Mouse (Mus musculus) ES-Bruce4 (cell line): Measurements from ENCODE around the gene Atg16l1. TPM values are rescaled to one million over a fixed set of nuclear protein-coding genes. Genes with fewer than 3 reads are reported as not detected.

ENCODE experiments used
- H3K27ac ChIP-seq: 2 replicates; pipeline ENCODE4 v1.5.1; 2012; ENCODE audit warnings: low read length, inconsistent platforms; ENCODE audit not compliant: insufficient read depth
- H3K27me3 ChIP-seq: 2 replicates; pipeline ENCODE4 v1.6.1; 2012; ENCODE audit warnings: mild to moderate bottlenecking, low read length, inconsistent platforms; ENCODE audit not compliant: control insufficient read depth, poor library complexity, insufficient read depth, severe bottlenecking
- H3K36me3 ChIP-seq: 2 replicates; pipeline ENCODE4 v1.6.1; 2012; ENCODE audit warnings: inconsistent platforms, mild to moderate bottlenecking, low read length, moderate library complexity; ENCODE audit not compliant: control insufficient read depth, poor library complexity, insufficient read depth, severe bottlenecking
- H3K4me1 ChIP-seq: one replicate; pipeline ENCODE4 v1.8.1; 2011; ENCODE audit warnings: low read length; ENCODE audit not compliant: control insufficient read depth, insufficient read depth
- H3K4me3 ChIP-seq: 2 replicates; pipeline ENCODE4 v1.5.1; 2011; ENCODE audit warnings: low read depth, mild to moderate bottlenecking, low read length
- H3K9ac ChIP-seq: 2 replicates; pipeline ENCODE4 v1.6.1; 2012; ENCODE audit warnings: low read depth, mild to moderate bottlenecking, inconsistent platforms; ENCODE audit not compliant: poor library complexity, severe bottlenecking
- H3K9me3 ChIP-seq: replicated peaks from 2 replicates; pipeline ENCODE4 v1.6.1; 2012; ENCODE audit warnings: mild to moderate bottlenecking, low read length, inconsistent platforms; ENCODE audit not compliant: control insufficient read depth, poor library complexity, insufficient read depth, severe bottlenecking
- CTCF ChIP-seq: IDR thresholded peaks from one replicate; pipeline ENCODE4 v1.8.1; 2011; ENCODE audit warnings: low read depth, low read length
- EP300 ChIP-seq: IDR thresholded peaks from 2 replicates; pipeline ENCODE4 v1.6.1; 2011; ENCODE audit warnings: low read depth, low read length; ENCODE audit not compliant: insufficient read depth
- POLR2A ChIP-seq: IDR thresholded peaks from one replicate; pipeline ENCODE4 v1.8.1; 2011; ENCODE audit warnings: low read length; ENCODE audit not compliant: insufficient read depth
- polyA plus RNA-seq: library from polyadenylated mRNA; stranded (reverse); fragments of >200 nt; gene quantifications from 2 replicates; pipeline ENCODE4 v1.2.4, GENCODE M21; 2011; ENCODE audit warnings: low read depth; ENCODE audit not compliant: missing spikeins, insufficient read depth, insufficient read length

The Atg16l1 gene
- polyA plus RNA-seq, 1 experiment: 42.3 TPM

DNA sequence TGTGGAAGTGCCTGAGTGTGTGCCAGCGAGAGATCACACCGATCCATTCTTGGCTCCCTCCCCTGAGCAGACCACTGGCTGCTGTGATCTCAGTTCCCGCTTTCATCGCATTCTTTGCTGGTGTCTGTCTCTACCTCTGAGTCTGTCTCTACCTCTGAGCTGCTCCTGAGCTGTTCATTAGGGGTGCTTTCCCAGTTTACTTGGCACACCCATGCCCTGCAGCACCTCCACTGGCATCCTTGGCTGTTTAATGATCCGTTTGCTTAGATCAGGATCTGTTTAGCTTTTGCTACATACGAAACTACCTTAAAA, 37.4 kb downstream of the Atg16l1 start:
- Histone ChIP-seq H3K9me3 (no peaks in the 10 kb centered on the region), H3K4me3 (no peak overlapping the region), H3K9ac (no peak overlapping the region), H3K27me3 (no peaks in the 10 kb centered on the region), H3K27ac (no peak overlapping the region), H3K4me1 (no peaks in the 10 kb centered on the region), H3K36me3 (peaks cover 5% of the 10 kb centered on the region)
- TF ChIP-seq POLR2A (no peak), CTCF (no peak), EP300 (no peak)

DNA sequence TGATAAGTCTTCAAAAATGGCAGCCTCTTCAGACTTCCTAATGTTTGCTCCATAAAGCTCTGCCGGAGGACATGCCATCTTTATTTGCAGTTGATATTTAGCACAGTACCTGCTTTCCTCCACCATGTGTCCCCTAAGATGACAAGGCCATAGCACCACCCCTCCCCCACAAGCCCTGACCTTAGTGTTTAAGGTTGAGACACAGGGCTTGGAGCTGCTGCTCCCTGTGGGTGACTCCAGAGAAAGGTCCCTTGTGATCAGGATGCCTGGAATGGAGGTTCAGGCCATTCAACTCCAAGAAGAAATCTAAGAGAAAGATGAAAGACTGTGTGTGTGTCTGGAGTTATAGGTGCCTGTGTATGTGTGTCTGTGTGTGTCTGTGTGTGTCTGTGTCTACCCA, 42.0 kb downstream of the Atg16l1 start:
- Histone ChIP-seq H3K27me3 (no peaks in the 10 kb centered on the region), H3K27ac (no peak overlapping the region), H3K9ac (no peak overlapping the region), H3K4me1 (no peaks in the 10 kb centered on the region), H3K9me3 (no peaks in the 10 kb centered on the region), H3K4me3 (no peak overlapping the region), H3K36me3 (no peaks in the 10 kb centered on the region)
- TF ChIP-seq EP300 (no peak), CTCF (no peak)

DNA sequence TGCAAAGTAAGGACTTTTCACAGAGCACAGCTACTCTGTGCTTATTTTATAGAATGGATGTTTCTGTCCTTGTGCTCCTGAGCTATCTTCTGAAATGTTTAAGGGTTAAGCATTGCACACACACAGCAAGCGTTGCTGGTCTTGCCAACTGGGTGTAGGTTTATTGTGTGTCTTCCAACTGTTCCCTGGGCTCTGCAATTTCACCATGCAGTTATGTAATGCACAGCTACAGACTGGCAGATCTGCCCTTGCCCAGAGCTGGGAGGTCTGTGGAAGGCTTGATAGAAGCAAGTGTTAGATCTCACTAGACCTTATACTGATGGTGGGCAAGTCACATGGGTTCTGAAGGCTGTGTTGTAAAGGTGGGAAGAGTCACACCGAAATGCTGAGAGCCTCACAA, 42.6 kb downstream of the Atg16l1 start:
- Histone ChIP-seq H3K36me3 (no peaks in the 10 kb centered on the region), H3K9me3 (no peaks in the 10 kb centered on the region), H3K4me3 (no peak overlapping the region), H3K27ac (no peak overlapping the region), H3K9ac (no peak overlapping the region), H3K4me1 (no peaks in the 10 kb centered on the region), H3K27me3 (no peaks in the 10 kb centered on the region)
- TF ChIP-seq EP300 (no peak), POLR2A (no peak), CTCF (no peak)

DNA sequence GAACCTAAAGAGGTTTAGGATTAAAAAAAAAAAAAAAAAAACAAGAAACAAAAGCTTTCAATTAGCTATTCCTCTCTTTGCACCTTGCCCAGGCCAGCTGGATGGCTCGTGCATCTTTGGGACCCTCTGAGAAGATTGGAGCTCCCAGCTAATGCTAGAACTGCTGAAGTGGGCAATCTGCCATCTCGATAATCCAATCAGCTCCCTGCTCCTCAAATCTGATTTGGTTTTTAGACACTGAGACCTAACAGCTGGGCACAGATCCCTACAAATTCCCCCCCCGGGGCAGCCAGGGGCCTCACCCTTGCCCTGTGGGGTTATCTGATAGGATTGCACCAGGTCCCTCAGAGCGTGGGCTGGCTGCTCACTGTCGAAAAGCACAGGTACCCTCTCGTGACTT, 47.9 kb downstream of the Atg16l1 start, which contains the start of gene Sag:
TSS of gene Sag (plus strand) at position 105 of the 400 bp plus-strand sequence.
- H3K9ac ChIP-seq: no peak within 1 kb of the TSS
- H3K27me3 ChIP-seq: no peaks in the 10 kb centered on the region
- H3K4me3 ChIP-seq: no peak within 1 kb of the TSS
- H3K27ac ChIP-seq: no peak within 1 kb of the TSS
- H3K4me1 ChIP-seq: no peaks in the 10 kb centered on the region
- no peaks in the 10 kb centered on the region for H3K36me3 ChIP-seq
- TF ChIP-seq POLR2A: no peak
- TF ChIP-seq EP300: no peak
- no peak for TF ChIP-seq CTCF
- H3K9me3 ChIP-seq: no peaks in the 10 kb centered on the region

DNA sequence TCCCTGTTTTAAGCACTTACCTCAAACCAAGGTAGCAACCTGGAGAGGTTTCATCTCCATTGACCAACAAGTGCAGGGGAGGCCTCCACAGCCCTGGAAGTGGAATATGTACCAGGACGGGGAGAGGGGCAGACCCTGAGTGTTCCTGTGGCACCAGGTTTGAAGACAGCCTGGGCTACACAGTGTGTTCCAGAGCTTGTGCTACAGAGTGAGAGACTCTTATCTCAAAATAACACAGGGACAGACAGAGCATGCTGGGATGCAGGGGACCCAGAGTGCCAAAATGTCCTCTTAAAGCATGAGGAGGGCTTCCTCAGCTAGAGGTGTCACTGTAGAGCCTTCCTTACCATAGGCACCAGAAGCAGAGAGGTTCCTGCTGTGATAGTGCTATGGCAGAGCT, 52.1 kb downstream of the Atg16l1 start:
- no peak for TF ChIP-seq EP300
- no peak for TF ChIP-seq POLR2A
- TF ChIP-seq CTCF: no peak
- no peaks in the 10 kb centered on the region for H3K27me3 ChIP-seq
- H3K4me1 ChIP-seq: no peaks in the 10 kb centered on the region

DNA sequence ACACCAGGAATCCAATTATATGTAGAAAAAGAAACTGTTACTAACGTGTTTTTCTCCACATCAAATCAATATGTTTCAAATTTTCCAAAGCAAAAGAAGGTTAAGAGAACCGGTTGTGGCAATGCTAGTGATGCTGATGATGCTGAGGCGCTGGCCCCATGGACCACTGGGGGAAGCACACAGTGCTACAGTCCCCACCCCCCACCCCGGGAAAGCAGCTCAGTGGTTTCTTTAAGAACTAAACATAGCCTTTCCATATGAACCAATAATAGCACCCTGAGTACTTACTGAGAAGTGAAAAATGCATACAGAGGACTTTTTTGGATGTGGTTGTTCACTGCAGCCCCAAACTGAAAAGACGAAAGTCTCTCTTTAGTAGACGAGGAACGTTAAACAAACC, 55.7 kb downstream of the Atg16l1 start:
- Histone ChIP-seq H3K36me3 (no peaks in the 10 kb centered on the region), H3K9me3 (no peaks in the 10 kb centered on the region), H3K4me1 (no peaks in the 10 kb centered on the region), H3K27me3 (no peaks in the 10 kb centered on the region), H3K9ac (no peak overlapping the region), H3K27ac (no peak overlapping the region), H3K4me3 (no peak overlapping the region)
- TF ChIP-seq EP300: no peak

More for the DNA sequence above, 52.1 kb downstream of the Atg16l1 start:
- H3K4me3 ChIP-seq: no peak overlapping the region
- no peak overlapping the region for H3K9ac ChIP-seq
- no peaks in the 10 kb centered on the region for H3K9me3 ChIP-seq
- no peaks in the 10 kb centered on the region for H3K36me3 ChIP-seq
- no peak overlapping the region for H3K27ac ChIP-seq
